Mouse (Mus musculus) liver, embryonic 11.5 days (tissue): ENCODE measurements around the gene Plekha6. TPM values are rescaled to one million over a fixed set of nuclear protein-coding genes. Genes with fewer than 3 reads are reported as not detected.

Experiments used
- ATAC-seq: fragments of 200-750 bp; cut with Nextera tagmentation; replicated peaks from 2 replicates; pipeline ENCODE4 v1.8.0; 2017; ENCODE audit warnings: moderate number of reproducible peaks, mild to moderate bottlenecking, moderate TSS enrichment, moderate library complexity; ENCODE audit not compliant: low FRiP score
- DNase-seq: peaks from one replicate; pipeline ENCODE4 v3.0.0-alpha.2; 2017; ENCODE audit warnings: low spot score
- H3K27ac ChIP-seq: fragments of 300-500 bp; sonication (generic); 2 replicates; pipeline ENCODE4 v1.5.1; 2014; ENCODE audit warnings: mild to moderate bottlenecking, low read depth, low read length, control low read depth
- H3K27me3 ChIP-seq: fragments of 300-500 bp; sonication (generic); replicated peaks from 2 replicates; pipeline ENCODE4 v1.6.1; 2014; ENCODE audit warnings: low read length, mixed read lengths; ENCODE audit not compliant: control insufficient read depth, insufficient read depth
- H3K36me3 ChIP-seq: fragments of 300-500 bp; sonication (generic); 2 replicates; pipeline ENCODE4 v1.6.1; 2014; ENCODE audit warnings: mild to moderate bottlenecking, low read length, moderate library complexity, mixed read lengths; ENCODE audit not compliant: control insufficient read depth, insufficient read depth
- H3K4me1 ChIP-seq: fragments of 300-500 bp; sonication (generic); replicated peaks from 2 replicates; pipeline ENCODE4 v1.6.1; 2014; ENCODE audit warnings: low read length, mixed read lengths; ENCODE audit not compliant: control insufficient read depth, insufficient read depth
- H3K4me2 ChIP-seq: fragments of 300-500 bp; sonication (generic); 2 replicates; pipeline ENCODE4 v1.6.1; 2014; ENCODE audit warnings: mild to moderate bottlenecking, control low read depth, moderate library complexity
- H3K4me3 ChIP-seq: fragments of 300-500 bp; sonication (generic); 2 replicates; pipeline ENCODE4 v1.5.1; 2014; ENCODE audit warnings: low read depth, low read length, control low read depth
- H3K9ac ChIP-seq: fragments of 300-500 bp; sonication (generic); 2 replicates; pipeline ENCODE4 v1.6.1; 2014; ENCODE audit warnings: low read depth, low read length, control low read depth
- H3K9me3 ChIP-seq: fragments of 300-500 bp; sonication (generic); 2 replicates; pipeline ENCODE4 v1.6.1; 2016; ENCODE audit warnings: low read length, inconsistent platforms, mixed read lengths; ENCODE audit not compliant: control insufficient read depth
- WGBS: fragments of 180-500 bp; shearing (Covaris S2); extraction: QIAGEN DNeasy Blood & Tissue Kit; methylation state at CpG from one replicate; pipeline ENCODE4 v1.1.7; 2014; 5-methylcytosine and 5-hydroxymethylcytosine counted together
- polyA plus RNA-seq: library from polyadenylated mRNA; unstranded; fragments of >200 nt; fragmentation: Nextera tagmentation; extraction: Ambion mirVana; gene quantifications from 2 replicates; pipeline ENCODE4 v1.2.1, GENCODE M21; 2014

Gene Plekha6
- polyA plus RNA-seq, 1 experiment from 2014 or later = 4.3 TPM

DNA sequence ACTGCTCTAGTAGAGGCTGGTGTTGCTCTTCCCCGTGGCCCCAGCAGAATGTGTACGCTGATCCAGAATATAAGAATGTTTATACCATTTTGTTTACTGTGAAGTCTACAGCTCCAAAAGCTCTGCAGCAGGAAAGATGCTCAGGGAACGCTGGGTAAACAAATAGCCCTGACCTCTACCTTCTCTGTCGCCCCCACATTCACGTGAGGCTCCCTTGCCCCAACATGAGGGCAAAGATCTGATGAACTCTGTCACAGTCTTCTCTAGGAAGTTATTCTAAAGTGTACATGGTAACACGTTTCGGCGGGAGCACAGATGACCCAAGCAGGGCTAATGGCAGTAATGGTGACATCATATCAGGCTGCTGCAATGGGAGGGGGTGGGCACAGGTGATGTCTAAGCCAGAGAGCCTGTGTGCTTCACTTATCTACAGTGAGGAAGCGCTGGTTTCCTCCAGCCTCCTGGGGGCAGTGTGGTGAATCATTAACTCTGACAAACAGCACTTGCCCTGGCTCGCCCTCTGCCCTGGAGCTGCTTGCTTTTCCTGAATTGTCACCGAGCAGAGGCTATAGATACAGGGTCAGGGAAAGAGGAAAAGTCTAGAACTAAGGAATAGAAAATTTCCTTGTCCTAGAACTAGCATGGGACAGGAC lies 101.2 kb downstream of the Plekha6 start:
- ATAC-seq = peak; percentile 46
- H3K4me3 ChIP-seq = no peak overlapping the region
- 0 out of 2 replicates have a peak, but pooled peaks cover 2% of the 10 kb centered on the region for H3K36me3 ChIP-seq

DNA sequence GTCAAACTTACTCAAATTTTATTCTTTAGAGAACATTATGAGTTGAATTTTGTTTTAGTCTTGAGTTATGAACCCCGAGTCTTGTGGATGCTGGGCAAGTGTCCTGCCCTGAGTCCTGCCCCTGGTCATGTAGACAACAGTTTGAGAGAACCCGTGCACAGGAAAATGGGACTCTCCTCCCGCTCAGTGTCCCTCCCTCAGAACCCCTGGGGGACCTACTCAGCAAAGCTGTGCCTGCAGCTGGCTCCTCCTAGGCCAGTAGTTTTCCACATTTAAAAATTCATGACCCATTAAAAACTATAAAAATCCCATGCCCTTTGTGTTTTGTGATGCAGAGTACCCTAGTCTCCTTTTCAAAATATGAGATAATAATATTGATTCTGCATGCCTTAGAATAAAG lies 103.1 kb downstream of the Plekha6 start:
- no peak overlapping the region for H3K4me3 ChIP-seq
- no peak for ATAC-seq

More for the DNA sequence above, 101.2 kb downstream of the Plekha6 start:
- H3K9ac ChIP-seq = no peak overlapping the region
- peak; percentile 47 for DNase-seq
- peak overlapping the region; percentile 57; the same call in 1 of the 2 replicates for H3K27ac ChIP-seq
- peaks cover 13% of the 10 kb centered on the region for H3K4me1 ChIP-seq
- no peak overlapping the region for H3K4me2 ChIP-seq
- WGBS = 44% methylated on average over 11 of the region's 11 CpGs
- H3K9me3 ChIP-seq = no peaks in the 10 kb centered on the region
- peaks cover 3% of the 10 kb centered on the region; the same call in 1 of the 2 replicates for H3K27me3 ChIP-seq

DNA sequence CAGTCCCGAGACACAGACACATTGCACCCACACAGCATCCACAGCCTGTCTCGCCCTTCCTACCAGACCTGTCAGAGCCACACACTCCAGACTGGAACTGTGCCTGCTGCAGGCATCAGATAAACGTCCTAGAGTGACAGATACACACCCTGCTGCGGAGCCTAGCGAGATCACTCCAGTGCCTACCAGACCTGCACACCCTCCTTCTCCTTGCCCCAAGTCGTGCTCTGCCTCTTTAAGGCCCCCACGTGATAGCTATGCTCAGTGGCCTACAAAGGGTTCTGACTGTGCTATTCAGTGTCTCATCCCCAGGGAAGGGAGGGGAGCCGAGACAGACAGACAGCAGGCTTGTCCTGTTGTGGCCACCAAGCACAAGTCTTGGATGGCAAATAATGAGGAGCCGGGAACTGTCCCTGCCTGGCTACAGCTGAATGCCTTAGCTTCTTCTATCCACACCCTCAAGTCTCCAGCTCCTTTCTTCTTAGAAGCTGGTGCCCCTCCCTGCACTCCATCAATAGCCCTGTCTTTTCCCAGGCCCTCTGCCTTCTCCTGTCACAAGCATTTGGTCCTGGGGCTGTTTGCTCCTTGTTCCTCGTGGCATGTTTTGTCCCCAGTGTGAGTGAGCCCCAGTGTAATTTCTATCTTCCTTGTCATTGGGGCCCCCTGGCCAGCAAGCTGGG lies 103.9 kb downstream of the Plekha6 start:
- Histone ChIP-seq H3K9me3 (no peaks in the 10 kb centered on the region), H3K27ac (no peak overlapping the region), H3K4me1 (peaks cover 15% of the 10 kb centered on the region), H3K4me3 (no peak overlapping the region), H3K4me2 (no peak overlapping the region), H3K9ac (no peak overlapping the region), H3K27me3 (peaks cover 3% of the 10 kb centered on the region; the same call in 1 of the 2 replicates), H3K36me3 (peaks cover 5% of the 10 kb centered on the region; the same call in 1 of the 2 replicates)
- peak; percentile 94 for ATAC-seq
- WGBS = 31% methylated on average over 10 of the region's 10 CpGs
- DNase-seq = peak; percentile 46

More for the DNA sequence above, 103.1 kb downstream of the Plekha6 start:
- peaks cover 3% of the 10 kb centered on the region; the same call in 1 of the 2 replicates for H3K27me3 ChIP-seq
- no peak for DNase-seq
- H3K4me2 ChIP-seq = no peak overlapping the region
- H3K36me3 ChIP-seq = peaks cover 5% of the 10 kb centered on the region; the same call in 1 of the 2 replicates
- H3K9me3 ChIP-seq = no peaks in the 10 kb centered on the region
- H3K27ac ChIP-seq = no peak overlapping the region
- 70% methylated on average over 3 of the region's 3 CpGs for WGBS
- H3K9ac ChIP-seq = no peak overlapping the region
- peaks cover 15% of the 10 kb centered on the region for H3K4me1 ChIP-seq

DNA sequence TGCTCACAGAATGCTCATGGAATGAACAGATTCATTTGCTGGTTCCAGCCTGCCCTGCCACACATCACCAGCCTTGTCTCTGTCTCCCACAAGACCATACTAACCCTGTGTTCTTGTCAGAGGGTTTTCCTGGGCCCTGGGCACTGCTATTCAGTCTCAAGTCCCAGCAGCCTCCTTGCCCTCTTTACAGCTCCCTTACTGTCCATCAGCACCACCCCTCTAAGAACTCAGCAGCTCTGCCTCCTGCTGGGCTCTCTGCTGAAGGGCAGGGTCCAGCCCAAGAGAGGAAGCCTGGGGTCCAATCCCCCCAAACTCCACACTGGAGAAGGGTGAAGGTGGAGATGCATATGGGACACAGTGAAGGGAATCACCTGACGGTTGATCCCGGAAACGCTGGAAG lies 104.5 kb downstream of the Plekha6 start:
- H3K9ac ChIP-seq = no peak overlapping the region
- peaks cover 15% of the 10 kb centered on the region for H3K4me1 ChIP-seq
- no peak overlapping the region for H3K4me3 ChIP-seq
- DNase-seq = no peak
- H3K9me3 ChIP-seq = no peaks in the 10 kb centered on the region
- H3K36me3 ChIP-seq = peaks cover 3% of the 10 kb centered on the region; the same call in 1 of the 2 replicates
- H3K4me2 ChIP-seq = no peak overlapping the region
- WGBS = 83% methylated on average over 3 of the region's 3 CpGs
- ATAC-seq = no peak; the same call in 1 of the 2 replicates
- peaks cover 3% of the 10 kb centered on the region; the same call in 1 of the 2 replicates for H3K27me3 ChIP-seq
- no peak overlapping the region for H3K27ac ChIP-seq

DNA sequence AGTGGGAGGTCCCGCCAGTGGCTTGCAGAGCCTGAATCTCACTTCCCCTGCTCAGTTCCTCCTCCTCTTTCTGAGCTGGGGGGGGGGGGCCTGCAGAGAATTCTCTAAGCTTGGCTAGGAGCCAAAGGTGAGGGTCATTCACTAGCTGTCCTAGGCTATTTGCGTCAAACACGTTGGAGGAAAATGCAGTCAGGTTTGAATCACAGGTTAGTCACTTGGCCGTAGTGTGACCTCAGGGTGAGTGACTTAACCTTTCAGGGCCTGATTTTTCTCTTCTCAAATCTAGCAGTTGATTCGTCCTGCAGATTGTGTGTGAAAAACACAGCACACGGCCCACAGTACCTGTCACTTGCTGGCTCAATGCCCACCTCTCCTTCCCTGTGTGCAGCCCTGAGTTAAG lies 106.3 kb downstream of the Plekha6 start:
- H3K9ac ChIP-seq = no peak overlapping the region
- no peak overlapping the region for H3K4me3 ChIP-seq
- H3K27me3 ChIP-seq = no peaks in the 10 kb centered on the region
- no peak overlapping the region for H3K27ac ChIP-seq
- ATAC-seq = no peak
- H3K4me1 ChIP-seq = peaks cover 13% of the 10 kb centered on the region
- H3K4me2 ChIP-seq = no peak overlapping the region
- WGBS = 59% methylated on average over 6 of the region's 6 CpGs
- H3K9me3 ChIP-seq = no peaks in the 10 kb centered on the region
- H3K36me3 ChIP-seq = peaks cover 3% of the 10 kb centered on the region; the same call in 1 of the 2 replicates
- no peak for DNase-seq

DNA sequence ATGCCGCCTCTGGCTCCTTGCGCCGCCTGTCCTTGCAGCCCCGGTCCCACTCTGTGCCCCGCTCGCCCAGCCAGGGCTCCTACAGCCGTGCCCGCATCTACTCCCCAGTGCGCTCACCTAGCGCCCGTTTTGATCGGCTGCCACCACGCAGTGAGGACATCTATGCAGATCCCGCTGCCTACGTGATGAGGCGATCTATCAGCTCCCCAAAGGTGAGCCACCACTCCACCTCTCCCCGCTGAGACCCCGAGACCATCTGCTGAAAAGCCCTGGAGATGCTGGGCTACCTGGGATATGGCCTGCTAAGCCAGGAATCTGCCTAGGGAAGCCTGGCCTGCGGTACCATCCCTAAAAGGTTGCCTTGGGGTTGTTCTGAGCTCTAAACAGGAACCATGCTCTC lies 110.2 kb downstream of the Plekha6 start:
- DNase-seq = no peak
- peaks cover 3% of the 10 kb centered on the region; the same call in 1 of the 2 replicates for H3K36me3 ChIP-seq
- H3K9me3 ChIP-seq = no peaks in the 10 kb centered on the region
- H3K27ac ChIP-seq = no peak overlapping the region
- H3K9ac ChIP-seq = no peak overlapping the region
- no peak overlapping the region for H3K4me2 ChIP-seq
- no peaks in the 10 kb centered on the region for H3K27me3 ChIP-seq
- WGBS = 89% methylated on average over 19 of the region's 19 CpGs
- no peak overlapping the region for H3K4me3 ChIP-seq
- no peak for ATAC-seq
- peaks cover 2% of the 10 kb centered on the region; the same call in 1 of the 2 replicates for H3K4me1 ChIP-seq

DNA sequence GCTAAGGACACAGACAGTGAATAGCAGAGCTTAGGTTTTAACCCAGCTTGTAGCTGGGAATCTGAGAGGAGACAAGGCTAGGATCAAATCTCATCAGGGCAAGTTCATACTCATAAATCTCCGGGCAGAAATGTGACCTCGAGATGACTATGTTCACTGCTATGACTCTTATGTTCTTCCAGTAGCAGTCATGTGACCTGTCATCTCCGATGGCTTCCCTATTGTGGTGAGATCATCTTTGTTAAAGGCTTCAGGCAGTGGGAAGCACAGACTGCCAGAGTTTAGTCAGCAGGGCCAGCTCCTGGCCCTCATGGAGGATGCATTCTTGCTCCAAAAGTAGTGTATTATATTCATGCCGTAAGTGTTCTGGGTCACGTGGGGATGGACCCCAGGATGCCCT lies 113.0 kb downstream of the Plekha6 start:
- Histone ChIP-seq H3K9me3 (no peaks in the 10 kb centered on the region), H3K4me2 (no peak overlapping the region), H3K9ac (no peak overlapping the region), H3K4me3 (no peak overlapping the region), H3K27ac (no peak overlapping the region), H3K36me3 (no peaks in the 10 kb centered on the region), H3K27me3 (no peaks in the 10 kb centered on the region), H3K4me1 (no peaks in the 10 kb centered on the region)
- WGBS = 75% methylated on average over 5 of the region's 5 CpGs
- ATAC-seq (no peak), DNase-seq (no peak)

DNA sequence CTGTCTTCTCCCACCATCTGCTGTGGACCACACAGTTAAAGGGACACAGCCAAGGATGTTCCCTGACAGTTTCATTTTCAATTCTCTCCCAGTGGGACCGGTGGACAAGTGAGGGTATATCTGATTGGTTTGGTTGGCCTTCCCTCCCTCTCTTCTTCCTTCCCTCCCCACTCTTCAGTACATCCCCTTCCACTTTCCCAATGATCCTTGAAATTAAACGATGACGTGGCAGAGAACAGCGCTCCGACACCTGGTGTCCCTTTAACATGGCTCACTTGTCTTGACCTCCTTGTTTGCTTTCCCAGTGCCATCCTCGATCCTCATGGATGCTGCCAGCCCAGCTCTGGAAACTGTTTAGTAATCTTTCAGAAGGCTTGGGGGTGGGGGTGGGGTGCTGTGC lies 114.5 kb downstream of the Plekha6 start:
- 77% methylated on average over 6 of the region's 6 CpGs for WGBS

More for the DNA sequence above, 114.5 kb downstream of the Plekha6 start:
- no peaks in the 10 kb centered on the region for H3K9me3 ChIP-seq
- ATAC-seq (no peak), DNase-seq (no peak)
- no peak overlapping the region for H3K9ac ChIP-seq
- no peaks in the 10 kb centered on the region for H3K4me1 ChIP-seq
- no peaks in the 10 kb centered on the region for H3K27me3 ChIP-seq
- H3K36me3 ChIP-seq = no peaks in the 10 kb centered on the region
- H3K27ac ChIP-seq = no peak overlapping the region
- no peak overlapping the region for H3K4me3 ChIP-seq
- H3K4me2 ChIP-seq = no peak overlapping the region
